Mouse (Mus musculus) brain, embryonic 14.5 days (tissue): Measurements from ENCODE around the gene Cbx8. TPM values are rescaled to one million over a fixed set of nuclear protein-coding genes. Genes with fewer than 3 reads are reported as not detected.

Experiments
- DNase-seq: peaks from one replicate; pipeline ENCODE4 v3.0.0-alpha.2; 2011; ENCODE audit warnings: low read depth
- CTCF ChIP-seq: fragments of 200-500 bp; IDR thresholded peaks from 2 replicates; pipeline ENCODE4 v1.5.1; 2012; ENCODE audit warnings: inconsistent platforms, mild to moderate bottlenecking, moderate library complexity, borderline replicate concordance; ENCODE audit not compliant: insufficient read depth, insufficient read length; ENCODE audit errors: extremely low read depth
- POLR2A ChIP-seq: fragments of 200-500 bp; IDR thresholded peaks from 2 replicates; pipeline ENCODE4 v1.6.1; 2012; ENCODE audit warnings: mild to moderate bottlenecking, inconsistent platforms, borderline replicate concordance; ENCODE audit not compliant: poor library complexity, insufficient read depth, insufficient read length, severe bottlenecking; ENCODE audit errors: extremely low read depth
- polyA plus RNA-seq: library from polyadenylated mRNA; depleted of rRNA; stranded (reverse); fragments of >200 nt; gene quantifications from 2 replicates; pipeline ENCODE4 v1.2.3, GENCODE M21; 2012

Gene Cbx8
- polyA plus RNA-seq, 1 experiment: 10.4 TPM

GRCm38 (mm10) chr11:119026203-119026602, 14.6 kb downstream of the Cbx8 start:
- peak; percentile 78 for DNase-seq
- TF ChIP-seq POLR2A (no peak), CTCF (no peak)

DNA sequence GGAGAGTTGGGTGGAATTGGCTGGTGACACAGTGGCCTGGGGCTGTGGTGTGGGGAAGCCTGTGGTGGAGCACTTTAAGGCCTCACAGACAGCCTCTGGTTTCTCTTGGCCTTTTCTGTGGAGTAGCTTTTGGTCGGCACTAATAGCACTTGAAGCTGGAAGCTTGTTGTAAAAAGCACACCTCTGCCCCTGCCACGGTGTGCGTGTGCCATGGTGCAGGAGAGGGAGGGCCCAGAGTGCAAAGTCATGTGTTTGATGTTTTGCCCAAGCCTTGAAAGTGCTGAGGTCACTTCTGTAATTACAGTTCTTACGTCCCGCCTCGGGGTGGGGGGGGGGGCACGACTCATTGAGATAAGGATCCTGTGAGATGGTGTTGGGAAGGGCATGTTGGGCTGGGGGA, 16.5 kb downstream of the Cbx8 start:
- TF ChIP-seq POLR2A: no peak
- no peak for TF ChIP-seq CTCF
- DNase-seq: no peak

DNA sequence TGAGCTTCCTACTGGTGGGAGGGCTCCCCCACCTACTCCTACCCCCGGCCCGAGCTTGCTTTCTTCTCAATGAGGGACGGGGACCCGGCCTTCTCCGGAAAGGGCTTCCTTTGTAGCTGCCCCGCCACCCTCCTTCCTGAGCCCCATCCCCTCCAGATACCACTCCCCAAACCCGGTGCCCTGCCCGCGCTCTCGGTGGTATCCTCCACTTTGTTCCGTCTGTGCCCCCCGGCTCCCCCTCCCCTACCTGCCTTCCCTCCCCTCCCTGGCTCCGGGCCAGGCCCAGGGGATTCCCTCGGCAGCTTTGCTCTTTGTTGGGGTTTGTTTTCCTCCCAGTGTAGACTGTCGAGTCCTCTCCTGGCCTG, 17.2 kb downstream of the Cbx8 start:
- no peak for TF ChIP-seq CTCF
- no peak for TF ChIP-seq POLR2A
- peak; percentile 77 for DNase-seq

GRCm38 (mm10) chr11:119022895-119023615, 17.7 kb downstream of the Cbx8 start, which contains the start of gene Cbx2:
Gene Cbx2 (plus strand): TSS chr11:119022962.
- DNase-seq: peak; percentile 96
- TF ChIP-seq POLR2A (peak; percentile 99), CTCF (no peak)

GRCm38 (mm10) chr11:119022068-119022894, 18.5 kb downstream of the Cbx8 start:
- TF ChIP-seq POLR2A (no peak), CTCF (peak; percentile 60)
- peak; percentile 31 for DNase-seq

DNA sequence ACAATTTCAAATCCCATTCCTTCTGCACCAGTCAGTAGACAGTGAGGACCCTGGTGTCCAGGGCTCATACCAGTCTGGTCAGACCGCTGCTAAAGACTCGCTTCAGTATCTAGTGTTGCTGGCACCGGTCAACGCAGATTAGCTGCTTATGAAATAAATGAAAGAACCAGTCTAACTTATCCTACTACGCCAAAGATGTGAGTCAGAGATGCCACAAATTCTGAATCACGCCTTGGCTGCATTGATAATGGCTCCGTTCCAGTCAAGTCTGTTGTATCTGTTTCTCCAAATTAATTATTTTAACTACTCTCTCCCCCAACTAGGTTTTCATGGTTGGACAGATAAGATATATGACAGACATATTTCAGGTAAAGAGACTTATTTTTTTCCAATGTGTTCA, 19.6 kb downstream of the Cbx8 start:
- no peak for DNase-seq

DNA sequence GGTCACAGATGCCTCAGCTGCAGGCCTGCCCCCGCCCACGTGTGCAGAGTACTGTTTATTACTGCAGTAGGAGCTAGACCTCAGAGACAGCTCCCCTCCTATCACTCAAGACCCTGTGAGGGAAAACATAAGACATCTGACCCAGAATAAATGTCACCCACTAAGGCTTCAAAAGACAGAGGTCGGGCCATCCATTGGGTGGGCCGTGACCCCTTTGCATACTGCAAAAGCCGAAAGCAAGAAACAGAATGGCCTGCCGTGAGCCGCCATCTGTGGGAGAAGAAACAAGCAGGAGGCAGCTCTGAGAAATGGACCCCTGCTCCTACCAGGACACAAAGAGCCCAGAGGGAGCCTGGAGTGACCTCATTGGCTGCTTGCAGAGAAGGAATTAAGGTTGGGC, 23.3 kb downstream of the Cbx8 start:
- no peak for DNase-seq
- TF ChIP-seq POLR2A (no peak), CTCF (no peak)

More for the DNA sequence above, 19.6 kb downstream of the Cbx8 start:
- no peak for TF ChIP-seq POLR2A
- no peak for TF ChIP-seq CTCF

DNA sequence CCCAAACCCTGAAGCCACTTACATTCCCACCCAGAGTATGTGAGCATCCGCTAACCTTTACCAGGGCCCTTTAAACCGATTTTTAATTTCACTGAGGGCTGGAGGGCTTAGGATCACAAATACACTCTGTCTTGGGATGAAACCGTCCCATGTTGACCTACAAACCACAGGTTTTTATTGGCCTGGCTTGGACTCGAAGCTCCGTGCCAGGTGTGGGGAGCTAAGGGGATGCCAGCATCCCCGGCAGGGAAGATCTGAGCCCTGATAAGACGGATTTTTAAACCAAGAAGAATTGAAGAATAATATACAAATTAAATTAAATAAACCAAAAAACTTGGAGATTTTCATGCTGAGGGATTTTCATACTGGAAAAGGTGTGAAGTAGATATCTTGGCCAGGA, 26.3 kb downstream of the Cbx8 start:
- no peak for DNase-seq
- no peak for TF ChIP-seq POLR2A
- no peak for TF ChIP-seq CTCF

- TF ChIP-seq CTCF: no peak
- no peak for TF ChIP-seq POLR2A
- DNase-seq: peak; percentile 63
Observed at GRCm38 (mm10) chr11:119007461-119008456, 33.0 kb downstream of the Cbx8 start.

DNA sequence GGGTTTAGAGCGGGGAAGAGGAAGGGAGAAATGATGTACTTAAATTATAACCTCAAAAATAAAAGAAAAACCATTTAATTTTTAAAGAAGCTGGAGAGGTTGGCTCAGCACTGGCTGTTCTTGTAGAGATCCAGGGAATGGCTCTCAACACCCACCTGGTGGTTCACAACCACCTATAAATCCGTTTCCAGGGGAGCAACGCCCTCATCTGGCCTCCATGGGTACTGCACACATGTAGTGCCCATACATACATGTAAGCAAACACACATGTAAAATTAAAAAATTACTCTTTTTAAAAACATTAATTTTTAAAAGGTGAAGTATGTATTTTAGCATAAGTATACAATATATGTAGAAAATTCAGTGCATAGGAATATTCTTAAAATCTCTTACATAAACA, 34.3 kb downstream of the Cbx8 start:
- no peak for TF ChIP-seq CTCF
- TF ChIP-seq POLR2A: no peak
- no peak for DNase-seq
